Mouse (Mus musculus) heart, adult 2 months (tissue): Measurements from ENCODE around the gene Dpf3. TPM values are rescaled to one million over a fixed set of nuclear protein-coding genes. Genes with fewer than 3 reads are reported as not detected.

Source experiments
- DNase-seq, 2 experiments: peaks; one replicate each; pipeline ENCODE4 v3.0.0; 2021
- H3K27ac ChIP-seq: fragments of 200-600 bp; 2 replicates; pipeline ENCODE4 v1.8.1; 2022
- H3K27me3 ChIP-seq: fragments of 200-500 bp; 2 replicates; pipeline ENCODE4 v1.6.1; 2012; ENCODE audit warnings: mild to moderate bottlenecking, low read length, inconsistent platforms, mixed read lengths; ENCODE audit not compliant: control insufficient read depth, insufficient read depth
- H3K36me3 ChIP-seq: fragments of 200-500 bp; 2 replicates; pipeline ENCODE4 v1.6.1; 2012; ENCODE audit warnings: low read length, inconsistent platforms; ENCODE audit not compliant: control insufficient read depth, insufficient read depth
- H3K4me1 ChIP-seq: fragments of 200-500 bp; 2 replicates; pipeline ENCODE4 v1.6.1; 2011; ENCODE audit warnings: low read length; ENCODE audit not compliant: control insufficient read depth, insufficient read depth
- H3K4me3 ChIP-seq: fragments of 200-600 bp; 2 replicates; pipeline ENCODE4 v1.8.1; 2022
- H3K79me2 ChIP-seq: fragments of 200-500 bp; replicated peaks from 2 replicates; pipeline ENCODE4 v1.6.1; 2012; ENCODE audit warnings: mild to moderate bottlenecking, inconsistent platforms, low read length, moderate library complexity, mixed read lengths; ENCODE audit not compliant: control insufficient read depth, insufficient read depth
- H3K9ac ChIP-seq: fragments of 200-500 bp; 2 replicates; pipeline ENCODE4 v1.6.1; 2012; ENCODE audit warnings: low read depth, mild to moderate bottlenecking, control low read depth, inconsistent platforms, low read length, mixed read lengths
- CTCF ChIP-seq: fragments of 200-600 bp; IDR thresholded peaks from 2 replicates; pipeline ENCODE4 v1.8.1; 2022; ENCODE audit warnings: antibody characterized with exemption, mild to moderate bottlenecking, moderate library complexity
- EP300 ChIP-seq: fragments of 200-500 bp; IDR thresholded peaks from 2 replicates; pipeline ENCODE4 v1.6.1; 2011; ENCODE audit warnings: low read depth, low read length, control low read depth; ENCODE audit not compliant: insufficient read depth
- POLR2A ChIP-seq: fragments of 200-500 bp; IDR thresholded peaks from 2 replicates; pipeline ENCODE4 v1.6.1; 2011; ENCODE audit warnings: mild to moderate bottlenecking, low read depth, low read length, control low read depth; ENCODE audit not compliant: insufficient read depth
- WGBS: fragments of 180-500 bp; shearing (Covaris S2); methylation state at CpG from one replicate; pipeline ENCODE4 v1.1.7; 2018; 5-methylcytosine and 5-hydroxymethylcytosine counted together
- intact Hi-C: fragments of 180-260 bp; cut with DNase I; formaldehyde crosslinking; loops from one replicate; pipeline ENCODE4 v1.15.1; 2025
- polyA plus RNA-seq: library from polyadenylated mRNA; depleted of rRNA; stranded (reverse); fragments of >200 nt; gene quantifications from 2 replicates; pipeline ENCODE4 v1.2.3, GENCODE M21; 2012
- total RNA-seq, 2 experiments: library from RNA; stranded (reverse); gene quantifications; 2 replicates each; pipeline ENCODE4 v1.2.3; 2021

Gene Dpf3
- total and polyA plus RNA-seq, 3 experiments: 9.1 to 18.8 (median 16.6) TPM

GRCm38 (mm10) chr12:83233651-83234050 lies 253.9 kb downstream of the Dpf3 start:
- Histone ChIP-seq H3K9ac (no peak overlapping the region), H3K79me2 (no peaks in the 10 kb centered on the region), H3K36me3 (no peaks in the 10 kb centered on the region), H3K4me1 (peaks cover 1% of the 10 kb centered on the region; the same call in 1 of the 2 replicates), H3K4me3 (no peak overlapping the region), H3K27me3 (no peaks in the 10 kb centered on the region), H3K27ac (peak overlapping the region; percentile 67)
- intact Hi-C loops: no loop called here
- WGBS: 52% methylated on average over 7 of the region's 7 CpGs
- peak in 1 of 2 experiments; percentile 62 for DNase-seq
- TF ChIP-seq CTCF (no peak), EP300 (peak; percentile 72; the same call in 1 of the 2 replicates)

GRCm38 (mm10) chr12:83232916-83233315 lies 254.6 kb downstream of the Dpf3 start:
- 47% methylated on average over 5 of the region's 5 CpGs for WGBS
- TF ChIP-seq CTCF (no peak), EP300 (no peak), POLR2A (no peak)
- no peaks in the 10 kb centered on the region for H3K79me2 ChIP-seq
- DNase-seq: no peak
- no peak overlapping the region for H3K9ac ChIP-seq
- no peaks in the 10 kb centered on the region for H3K36me3 ChIP-seq
- peaks cover 1% of the 10 kb centered on the region; the same call in 1 of the 2 replicates for H3K4me1 ChIP-seq
- intact Hi-C loops: no loop called here
- H3K27me3 ChIP-seq: no peaks in the 10 kb centered on the region
- peak overlapping the region; percentile 67 for H3K27ac ChIP-seq
- H3K4me3 ChIP-seq: no peak overlapping the region

GRCm38 (mm10) chr12:83231258-83231657 lies 256.3 kb downstream of the Dpf3 start:
- intact Hi-C loops: no loop called here
- 82% methylated on average over 4 of the region's 4 CpGs for WGBS

GRCm38 (mm10) chr12:83229683-83230082 lies 257.8 kb downstream of the Dpf3 start:
- WGBS: 20% methylated on average over 6 of the region's 6 CpGs
- H3K27ac ChIP-seq: no peak overlapping the region
- H3K79me2 ChIP-seq: no peaks in the 10 kb centered on the region
- TF ChIP-seq EP300: no peak
- no peak for TF ChIP-seq POLR2A
- no peak for TF ChIP-seq CTCF
- intact Hi-C loops: no loop called here
- peak in 1 of 2 experiments; percentile 18 for DNase-seq
- peaks cover 1% of the 10 kb centered on the region; the same call in 1 of the 2 replicates for H3K4me1 ChIP-seq
- no peaks in the 10 kb centered on the region for H3K27me3 ChIP-seq
- no peak overlapping the region for H3K9ac ChIP-seq
- no peak overlapping the region for H3K4me3 ChIP-seq
- H3K36me3 ChIP-seq: no peaks in the 10 kb centered on the region

More at GRCm38 (mm10) chr12:83231258-83231657, 256.3 kb downstream of the Dpf3 start:
- Histone ChIP-seq H3K27ac (no peak overlapping the region), H3K79me2 (no peaks in the 10 kb centered on the region), H3K9ac (no peak overlapping the region), H3K4me1 (peaks cover 1% of the 10 kb centered on the region; the same call in 1 of the 2 replicates), H3K36me3 (no peaks in the 10 kb centered on the region), H3K4me3 (no peak overlapping the region), H3K27me3 (no peaks in the 10 kb centered on the region)
- TF ChIP-seq EP300 (no peak), POLR2A (no peak), CTCF (no peak)
- DNase-seq: no peak

- Histone ChIP-seq H3K9ac (no peak overlapping the region), H3K36me3 (no peaks in the 10 kb centered on the region), H3K4me1 (peaks cover 1% of the 10 kb centered on the region; the same call in 1 of the 2 replicates), H3K79me2 (no peaks in the 10 kb centered on the region), H3K4me3 (no peak overlapping the region), H3K27ac (no peak overlapping the region), H3K27me3 (no peaks in the 10 kb centered on the region)
- intact Hi-C loops: no loop called here
- TF ChIP-seq POLR2A (no peak), CTCF (no peak), EP300 (no peak)
- WGBS: 77% methylated on average over 4 of the region's 4 CpGs
- no peak for DNase-seq
These were observed 260.5 kb downstream of the Dpf3 start for GRCm38 (mm10) chr12:83227014-83227413.

- no peaks in the 10 kb centered on the region for H3K27me3 ChIP-seq
- H3K27ac ChIP-seq: no peak overlapping the region
- H3K36me3 ChIP-seq: no peaks in the 10 kb centered on the region
- no peak overlapping the region for H3K4me3 ChIP-seq
- intact Hi-C loops: no loop called here
- TF ChIP-seq EP300: no peak
- TF ChIP-seq CTCF: no peak
- TF ChIP-seq POLR2A: no peak
- no peaks in the 10 kb centered on the region for H3K4me1 ChIP-seq
- no peak for DNase-seq
- no peak overlapping the region for H3K9ac ChIP-seq
- no peaks in the 10 kb centered on the region for H3K79me2 ChIP-seq
- WGBS: 55% methylated on average over 7 of the region's 7 CpGs
These were observed 266.6 kb downstream of the Dpf3 start for GRCm38 (mm10) chr12:83220964-83221363.
